Mouse (Mus musculus) embryonic facial prominence, embryonic 14.5 days (tissue): ENCODE data around the gene Larp4b. TPM values are rescaled to one million over a fixed set of nuclear protein-coding genes. Genes with fewer than 3 reads are reported as not detected.

Experiments
- ATAC-seq: fragments of 200-750 bp; cut with Nextera tagmentation; 2 replicates; pipeline ENCODE4 v1.8.0; 2017; ENCODE audit warnings: low read depth, moderate number of reproducible peaks, moderate TSS enrichment
- DNase-seq: peaks from one replicate; pipeline ENCODE4 v3.0.0-alpha.2; 2015; ENCODE audit warnings: low spot score
- H3K27ac ChIP-seq: fragments of 300-500 bp; sonication (generic); replicated peaks from 2 replicates; pipeline ENCODE4 v1.5.1; 2014; ENCODE audit warnings: low read depth, mild to moderate bottlenecking, low read length, moderate library complexity
- H3K27me3 ChIP-seq: fragments of 300-500 bp; sonication (generic); replicated peaks from 2 replicates; pipeline ENCODE4 v1.6.1; 2014; ENCODE audit warnings: low read length; ENCODE audit not compliant: control insufficient read depth, insufficient read depth
- H3K36me3 ChIP-seq: fragments of 300-500 bp; sonication (generic); 2 replicates; pipeline ENCODE4 v1.6.1; 2014; ENCODE audit warnings: low read length, mixed read lengths; ENCODE audit not compliant: control insufficient read depth, insufficient read depth
- H3K4me1 ChIP-seq: fragments of 300-500 bp; sonication (generic); 2 replicates; pipeline ENCODE4 v1.6.1; 2014; ENCODE audit warnings: antibody characterized with exemption, low read length; ENCODE audit not compliant: control insufficient read depth, insufficient read depth
- H3K4me2 ChIP-seq: fragments of 300-500 bp; sonication (generic); 2 replicates; pipeline ENCODE4 v1.6.1; 2014; ENCODE audit warnings: low read depth, mild to moderate bottlenecking, low read length, moderate library complexity, mixed read lengths
- H3K4me3 ChIP-seq: fragments of 300-500 bp; sonication (generic); 2 replicates; pipeline ENCODE4 v1.5.1; 2014; ENCODE audit warnings: low read depth, mild to moderate bottlenecking, low read length
- H3K9ac ChIP-seq: fragments of 300-500 bp; sonication (generic); 2 replicates; pipeline ENCODE4 v1.6.1; 2014; ENCODE audit warnings: low read depth, mild to moderate bottlenecking, low read length, moderate library complexity, mixed read lengths
- H3K9me3 ChIP-seq: fragments of 300-500 bp; sonication (generic); 2 replicates; pipeline ENCODE4 v1.6.1; 2016; ENCODE audit warnings: low read length; ENCODE audit not compliant: control insufficient read depth
- WGBS: fragments of 180-500 bp; shearing (Covaris S2); extraction: QIAGEN DNeasy Blood & Tissue Kit; methylation state at CpG from one replicate; pipeline ENCODE4 v1.1.7; 2014; 5-methylcytosine and 5-hydroxymethylcytosine counted together
- polyA plus RNA-seq: library from polyadenylated mRNA; unstranded; fragments of >200 nt; fragmentation: Nextera tagmentation; extraction: Ambion mirVana; gene quantifications from 2 replicates; pipeline ENCODE4 v1.2.1, GENCODE M21; 2014

The Larp4b gene
- polyA plus RNA-seq, 1 experiment from 2014 or later: 45.1 TPM

DNA sequence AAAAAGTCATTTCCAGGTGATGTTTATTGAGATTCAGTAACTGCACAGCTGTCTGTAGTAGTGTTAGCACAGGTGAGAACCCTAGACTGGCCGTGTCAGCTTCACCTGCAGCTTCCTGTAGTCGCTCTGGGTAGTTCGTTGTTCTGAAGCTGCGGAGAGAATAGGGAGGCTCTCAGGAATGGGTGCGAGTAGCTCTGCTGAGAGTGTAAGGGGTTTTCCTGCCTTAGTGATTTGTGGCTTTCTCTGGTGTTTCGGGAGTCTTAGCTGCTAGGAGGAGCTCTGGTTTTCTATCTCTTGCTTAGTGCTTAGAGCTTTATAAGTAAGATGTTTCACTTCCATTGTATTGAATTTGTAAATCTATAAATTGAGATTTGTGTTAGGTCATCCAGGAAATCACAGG lies 42.4 kb downstream of the Larp4b start:
- DNase-seq (no peak), ATAC-seq (no peak)
- Histone ChIP-seq H3K9ac (no peak overlapping the region), H3K4me1 (no peaks in the 10 kb centered on the region), H3K27ac (no peak overlapping the region), H3K4me2 (no peak overlapping the region), H3K4me3 (no peak overlapping the region), H3K9me3 (no peaks in the 10 kb centered on the region), H3K27me3 (no peaks in the 10 kb centered on the region), H3K36me3 (peaks cover 47% of the 10 kb centered on the region)
- WGBS: 90% methylated on average over 6 of the region's 6 CpGs

DNA sequence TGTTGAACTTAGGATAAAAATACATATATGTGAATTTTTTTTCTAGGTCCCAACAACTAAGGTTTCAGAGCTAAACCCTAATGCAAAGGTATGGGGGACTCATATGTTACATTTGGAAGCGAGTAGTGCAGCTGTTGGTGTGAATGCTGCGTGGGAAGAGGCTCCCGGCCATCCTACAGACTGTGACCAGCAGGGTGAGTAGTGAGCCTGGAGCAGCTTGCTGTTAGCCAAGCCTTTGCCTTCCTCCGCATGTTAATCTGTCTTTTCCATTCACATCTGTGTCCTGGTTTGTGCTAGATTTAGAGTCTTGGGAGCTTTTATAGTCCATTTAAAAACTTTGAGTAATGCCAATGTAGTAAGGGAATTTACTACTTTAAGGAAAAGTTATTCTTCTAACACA lies 43.1 kb downstream of the Larp4b start:
- DNase-seq: no peak
- WGBS: 69% methylated on average over 4 of the region's 4 CpGs
- H3K27me3 ChIP-seq: no peaks in the 10 kb centered on the region
- no peak for ATAC-seq
- no peak overlapping the region for H3K27ac ChIP-seq
- H3K36me3 ChIP-seq: peaks cover 47% of the 10 kb centered on the region
- H3K4me1 ChIP-seq: no peaks in the 10 kb centered on the region
- no peak overlapping the region for H3K4me3 ChIP-seq
- H3K9me3 ChIP-seq: no peaks in the 10 kb centered on the region
- no peak overlapping the region for H3K9ac ChIP-seq
- H3K4me2 ChIP-seq: no peak overlapping the region

DNA sequence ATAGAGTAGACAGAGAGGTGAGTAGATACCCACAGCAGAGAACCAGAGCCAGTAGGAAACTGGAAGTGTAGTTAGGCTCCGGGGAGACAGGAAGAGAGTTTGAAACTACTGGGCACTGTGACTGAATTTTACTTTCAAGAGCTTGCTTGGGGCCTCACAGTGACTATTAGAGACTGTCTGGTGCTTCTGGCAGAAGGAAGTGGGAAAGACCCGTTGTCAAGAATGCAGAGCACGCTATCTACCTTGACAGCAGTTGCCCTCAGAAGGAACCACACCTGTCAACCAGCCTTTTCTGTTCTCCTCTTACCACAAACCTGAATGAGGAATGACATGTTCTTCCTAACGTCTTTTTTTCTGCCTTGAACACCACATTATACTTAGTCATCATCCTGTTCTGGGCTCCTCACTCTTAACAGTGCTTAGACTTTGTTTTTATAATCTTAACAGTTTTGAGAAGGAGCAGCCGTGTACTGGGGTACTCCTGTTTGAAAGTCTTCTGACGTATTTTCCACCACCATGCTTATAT lies 45.8 kb downstream of the Larp4b start:
- Histone ChIP-seq H3K9me3 (no peaks in the 10 kb centered on the region), H3K4me3 (no peak overlapping the region), H3K27ac (no peak overlapping the region), H3K9ac (no peak overlapping the region), H3K4me2 (no peak overlapping the region), H3K36me3 (peaks cover 73% of the 10 kb centered on the region), H3K4me1 (no peaks in the 10 kb centered on the region), H3K27me3 (no peaks in the 10 kb centered on the region)
- ATAC-seq: no peak
- 86% methylated on average over 6 of the region's 6 CpGs for WGBS
- DNase-seq: no peak

DNA sequence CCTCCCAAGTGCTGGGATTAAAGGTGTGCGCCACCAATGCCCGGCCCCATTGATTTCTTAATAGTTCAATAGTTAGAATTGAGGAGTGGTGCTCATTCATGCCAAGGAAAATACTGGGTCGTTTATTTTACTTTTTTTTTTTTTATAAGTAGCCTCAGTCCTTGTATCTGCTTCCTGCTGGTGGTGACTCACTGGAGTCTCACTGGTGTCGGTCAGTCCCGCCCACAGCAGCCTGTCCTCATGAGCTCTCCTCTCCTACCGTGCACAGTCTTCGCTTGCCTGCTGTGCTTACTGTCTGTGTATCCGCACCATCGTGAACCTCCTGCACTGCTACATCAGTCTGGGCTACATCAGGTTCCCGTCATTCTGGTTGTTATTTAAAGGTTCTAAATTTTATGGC lies 46.5 kb downstream of the Larp4b start:
- H3K9ac ChIP-seq: no peak overlapping the region
- ATAC-seq: no peak
- 79% methylated on average over 10 of the region's 10 CpGs for WGBS
- H3K27me3 ChIP-seq: no peaks in the 10 kb centered on the region
- H3K4me1 ChIP-seq: no peaks in the 10 kb centered on the region
- H3K36me3 ChIP-seq: peaks cover 79% of the 10 kb centered on the region
- no peak overlapping the region for H3K4me3 ChIP-seq
- no peak overlapping the region for H3K27ac ChIP-seq
- no peak for DNase-seq
- no peaks in the 10 kb centered on the region for H3K9me3 ChIP-seq
- H3K4me2 ChIP-seq: no peak overlapping the region

DNA sequence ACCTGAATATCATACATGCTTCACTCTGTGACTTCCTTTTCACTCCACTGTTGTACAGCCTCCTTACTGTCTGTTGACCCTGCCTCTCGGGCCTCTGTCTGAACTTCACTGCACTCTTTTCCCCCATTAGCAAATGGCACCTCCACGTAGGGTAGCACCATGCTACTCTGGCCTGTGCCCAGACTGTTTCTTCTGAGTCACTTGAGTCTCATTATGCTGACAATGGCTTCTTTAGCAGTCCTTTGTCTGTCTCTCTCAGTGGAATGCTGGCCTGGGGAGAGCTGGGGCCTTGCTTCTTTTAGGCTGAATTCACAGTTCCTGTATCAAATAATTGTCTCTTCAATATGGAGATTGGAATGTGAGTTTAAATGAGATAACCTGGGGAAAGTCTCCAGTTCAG lies 48.7 kb downstream of the Larp4b start:
- Histone ChIP-seq H3K4me1 (no peaks in the 10 kb centered on the region), H3K36me3 (peaks cover 90% of the 10 kb centered on the region), H3K9me3 (no peaks in the 10 kb centered on the region), H3K27me3 (no peaks in the 10 kb centered on the region), H3K4me2 (no peak overlapping the region), H3K4me3 (no peak overlapping the region), H3K9ac (no peak overlapping the region), H3K27ac (no peak overlapping the region)
- 71% methylated on average over 2 of the region's 2 CpGs for WGBS
- ATAC-seq (peak; percentile 60; the same call in 1 of the 2 replicates), DNase-seq (peak; percentile 21)

DNA sequence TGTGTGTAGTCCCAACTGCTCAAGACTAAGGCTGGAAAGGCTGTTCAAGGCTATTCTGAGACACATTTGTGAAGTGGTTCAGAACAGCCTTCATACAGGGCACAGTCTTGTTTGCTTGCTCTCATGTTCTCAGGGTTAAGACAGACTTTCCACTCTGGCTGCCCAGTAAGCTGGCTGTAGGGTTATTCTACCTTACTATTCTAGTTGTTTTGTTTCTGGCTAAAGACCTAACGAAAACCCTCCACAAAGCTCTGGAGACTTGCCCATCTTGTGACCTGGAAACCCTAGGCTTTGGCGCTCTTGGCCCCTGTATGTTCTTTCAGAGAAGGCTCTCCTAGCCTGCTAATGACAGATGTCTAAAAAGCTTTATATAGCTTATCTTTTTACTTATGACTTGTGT lies 55.1 kb downstream of the Larp4b start:
- no peaks in the 10 kb centered on the region for H3K9me3 ChIP-seq
- no peak overlapping the region for H3K27ac ChIP-seq
- 85% methylated on average over 2 of the region's 2 CpGs for WGBS
- H3K4me3 ChIP-seq: no peak overlapping the region
- H3K36me3 ChIP-seq: peaks cover 76% of the 10 kb centered on the region
- no peak for ATAC-seq
- H3K4me2 ChIP-seq: no peak overlapping the region
- no peaks in the 10 kb centered on the region for H3K27me3 ChIP-seq
- no peaks in the 10 kb centered on the region for H3K4me1 ChIP-seq
- DNase-seq: no peak
- H3K9ac ChIP-seq: no peak overlapping the region

DNA sequence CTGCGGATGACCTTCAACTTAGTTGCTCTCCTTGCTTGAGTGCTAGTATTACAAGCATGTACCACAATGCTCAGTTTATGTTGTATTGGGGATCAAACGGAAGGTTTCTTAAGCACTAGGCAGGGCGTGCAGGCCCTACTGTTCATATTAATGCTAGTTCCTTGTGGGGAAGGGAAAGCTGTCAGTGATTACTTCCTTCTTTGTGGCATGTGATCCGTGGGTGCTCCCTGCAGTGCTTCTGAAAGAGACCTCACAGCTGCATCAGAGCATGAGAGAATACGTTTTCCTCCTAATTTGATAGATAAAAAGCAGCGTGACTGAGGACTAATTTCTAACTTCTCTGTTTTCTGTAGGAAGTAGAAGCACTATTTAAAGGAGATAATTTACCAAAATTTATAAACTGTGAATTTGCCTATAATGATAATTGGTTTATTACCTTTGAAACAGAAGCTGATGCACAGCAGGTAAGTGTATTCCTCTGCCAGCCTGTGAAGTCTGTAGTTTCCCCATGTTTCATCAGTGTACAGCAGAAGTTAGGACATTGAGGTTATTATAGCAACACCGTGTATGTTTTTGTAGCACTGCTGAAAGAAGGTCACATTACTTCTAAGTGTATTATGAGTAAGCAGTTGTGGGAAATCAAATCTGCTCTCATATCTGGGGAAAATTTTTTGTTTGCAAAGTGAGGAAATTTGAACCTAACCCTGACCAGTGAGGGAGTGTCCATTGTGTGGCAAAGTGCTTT lies 56.0 kb downstream of the Larp4b start:
- Histone ChIP-seq H3K9ac (no peak overlapping the region), H3K4me1 (no peaks in the 10 kb centered on the region), H3K27ac (no peak overlapping the region), H3K9me3 (no peaks in the 10 kb centered on the region), H3K36me3 (peaks cover 76% of the 10 kb centered on the region), H3K4me3 (no peak overlapping the region), H3K27me3 (no peaks in the 10 kb centered on the region), H3K4me2 (no peak overlapping the region)
- WGBS: 69% methylated on average over 7 of the region's 7 CpGs
- ATAC-seq (no peak), DNase-seq (no peak)

DNA sequence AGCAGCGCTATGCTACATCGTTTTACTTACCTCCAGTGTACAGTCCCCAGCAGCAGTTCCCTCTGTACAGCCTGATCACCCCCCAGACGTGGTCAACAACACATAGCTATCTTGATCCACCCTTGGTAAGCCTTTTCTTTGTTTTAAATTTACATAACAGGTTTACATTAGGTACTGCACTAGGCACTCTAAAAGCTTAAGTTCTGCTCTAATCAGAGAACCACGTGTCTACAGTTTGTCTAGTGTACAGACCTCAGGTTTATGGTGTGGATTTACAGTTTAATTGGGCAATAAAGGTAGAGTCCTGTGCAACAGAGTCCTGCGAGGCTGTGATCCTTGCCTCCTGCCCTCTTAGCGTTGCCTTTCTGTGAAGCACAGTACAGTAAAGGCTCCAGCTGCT lies 57.4 kb downstream of the Larp4b start:
- Histone ChIP-seq H3K4me1 (no peaks in the 10 kb centered on the region), H3K27ac (no peak overlapping the region), H3K27me3 (no peaks in the 10 kb centered on the region), H3K9me3 (no peaks in the 10 kb centered on the region), H3K4me2 (no peak overlapping the region), H3K4me3 (no peak overlapping the region), H3K36me3 (peaks cover 73% of the 10 kb centered on the region), H3K9ac (no peak overlapping the region)
- DNase-seq (no peak), ATAC-seq (no peak)
- 93% methylated on average over 6 of the region's 6 CpGs for WGBS

DNA sequence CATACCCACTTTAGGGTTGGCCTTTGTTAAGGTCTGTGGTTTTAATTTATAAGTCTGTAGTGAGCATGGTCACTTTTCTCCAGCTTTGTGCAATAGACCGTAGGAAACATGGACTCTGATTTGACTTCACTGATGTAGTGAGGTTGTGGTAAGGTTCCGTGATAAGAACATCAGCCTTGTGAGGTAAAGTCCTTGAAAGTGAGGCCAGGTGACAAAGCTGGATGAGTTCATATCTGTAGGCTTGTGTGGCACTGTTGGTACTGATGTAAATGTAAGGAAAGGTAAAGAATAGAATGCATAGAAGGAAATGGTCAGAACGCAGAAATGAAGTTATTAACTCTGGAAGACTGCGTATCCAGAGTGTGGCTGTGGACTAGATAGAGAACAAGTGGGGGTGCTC lies 57.9 kb downstream of the Larp4b start:
- no peak overlapping the region for H3K27ac ChIP-seq
- no peaks in the 10 kb centered on the region for H3K9me3 ChIP-seq
- no peaks in the 10 kb centered on the region for H3K27me3 ChIP-seq
- ATAC-seq (no peak), DNase-seq (no peak)
- no peak overlapping the region for H3K4me3 ChIP-seq
- H3K9ac ChIP-seq: no peak overlapping the region
- H3K4me2 ChIP-seq: no peak overlapping the region
- 95% methylated on average over 4 of the region's 4 CpGs for WGBS
- H3K36me3 ChIP-seq: peaks cover 73% of the 10 kb centered on the region
- no peaks in the 10 kb centered on the region for H3K4me1 ChIP-seq
